Mouse (Mus musculus) v-Abl transformed pro-B cells (cell line): Measurements from ENCODE around the gene Xirp1.

Experiments used
- in situ Hi-C, 2 experiments: fragments of 400-800 bp; cut with MboI; formaldehyde crosslinking; loops; one replicate each; pipeline ENCODE4 v1.15.1; 2025; ENCODE audit not compliant: unreplicated experiment in 2 of 2

Xirp1 gene

DNA sequence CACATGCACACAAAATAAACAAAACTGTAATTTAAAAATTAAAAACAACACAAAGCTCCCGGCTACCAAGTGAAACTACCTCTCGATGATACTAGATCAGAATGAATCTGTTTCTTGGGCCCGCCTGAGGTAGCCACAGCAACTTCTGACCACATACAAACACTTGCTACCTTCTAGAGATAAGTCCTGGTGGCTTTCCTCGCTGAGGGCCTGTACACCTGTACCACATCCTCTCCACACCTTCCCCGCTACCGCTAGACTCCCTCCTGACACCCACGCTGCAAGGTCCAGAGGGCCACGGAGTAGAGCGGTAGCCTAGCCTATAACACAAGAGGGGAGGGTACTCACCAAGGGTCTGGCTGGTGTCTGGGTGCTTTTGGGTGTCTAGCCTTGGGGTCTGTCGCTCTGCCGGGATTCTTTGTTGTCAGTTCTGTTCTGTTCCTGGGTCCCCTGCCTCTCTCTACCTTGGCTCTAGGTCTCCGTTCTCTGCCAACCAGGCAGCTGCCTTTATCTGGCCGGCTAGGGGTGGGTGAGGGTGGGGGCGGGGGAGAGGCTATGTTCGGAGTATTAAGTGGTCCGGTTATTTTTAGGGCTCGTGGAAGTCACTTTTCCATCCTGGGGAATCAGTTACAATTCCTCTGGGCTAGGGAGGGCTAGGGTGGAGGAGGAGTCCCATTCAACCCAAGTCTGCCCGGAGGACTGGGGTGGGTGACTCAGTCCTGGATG is at the start of gene Xirp1:
Gene Xirp1 (minus strand): TSS at position 513 of the 726 bp plus-strand sequence.
- in situ Hi-C loops, result loop anchor here (10.0 kb wide), 2 partner anchors 152 to 402 kb away; no protein-coding TSS in a partner anchor

GRCm38 (mm10) chr9:120073169-120073568 is 49.8 kb upstream of the Xirp1 start:
- in situ Hi-C loops, result loop anchor here (5.0 to 25.0 kb wide), 4 partner anchors 46 to 436 kb away; no protein-coding TSS in a partner anchor

- in situ Hi-C loops, result loop anchor here (5.0 to 25.0 kb wide), 4 partner anchors 44 to 434 kb away; no protein-coding TSS in a partner anchor
These were observed 47.9 kb upstream of the Xirp1 start for GRCm38 (mm10) chr9:120071251-120071650.

DNA sequence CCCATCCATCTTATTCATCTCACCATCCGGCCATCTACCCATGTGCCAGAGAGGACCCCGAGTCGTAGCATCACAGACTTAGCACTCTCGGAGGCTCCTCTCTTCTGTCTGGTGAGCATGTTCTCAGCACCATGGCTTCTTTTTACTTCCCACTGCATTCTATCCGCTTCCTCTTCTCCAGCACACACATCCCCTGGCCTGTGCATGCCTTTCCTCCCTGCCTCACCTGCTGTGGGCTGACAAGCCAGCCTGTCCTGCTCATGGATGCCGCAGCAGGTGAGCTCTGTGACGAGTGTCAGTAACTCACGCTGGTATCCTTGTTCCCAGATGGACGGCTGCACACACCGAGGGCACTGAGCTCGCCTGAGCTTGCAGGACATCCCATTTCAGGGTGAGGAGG is 46.4 kb upstream of the Xirp1 start, which contains the start of gene Cx3cr1:
Gene Cx3cr1 (minus strand): TSS at position 101 of the 400 bp plus-strand sequence.
- in situ Hi-C loops, result loop anchor here (5.0 to 25.0 kb wide), 4 partner anchors 42 to 432 kb away; no protein-coding TSS in a partner anchor

GRCm38 (mm10) chr9:120068047-120068446 is 44.6 kb upstream of the Xirp1 start:
- in situ Hi-C loops, result loop anchor here in 1 of 2 experiments (25.0 kb wide), 1 partner anchor 431 kb away; no protein-coding TSS in a partner anchor

GRCm38 (mm10) chr9:120067609-120068008 is 44.2 kb upstream of the Xirp1 start:
- in situ Hi-C loops, result loop anchor here in 1 of 2 experiments (25.0 kb wide), 1 partner anchor 430 kb away; no protein-coding TSS in a partner anchor

- in situ Hi-C loops, result loop anchor here in 1 of 2 experiments (25.0 kb wide), 1 partner anchor 427 kb away; no protein-coding TSS in a partner anchor
These were observed 40.9 kb upstream of the Xirp1 start for GRCm38 (mm10) chr9:120064317-120064716.

DNA sequence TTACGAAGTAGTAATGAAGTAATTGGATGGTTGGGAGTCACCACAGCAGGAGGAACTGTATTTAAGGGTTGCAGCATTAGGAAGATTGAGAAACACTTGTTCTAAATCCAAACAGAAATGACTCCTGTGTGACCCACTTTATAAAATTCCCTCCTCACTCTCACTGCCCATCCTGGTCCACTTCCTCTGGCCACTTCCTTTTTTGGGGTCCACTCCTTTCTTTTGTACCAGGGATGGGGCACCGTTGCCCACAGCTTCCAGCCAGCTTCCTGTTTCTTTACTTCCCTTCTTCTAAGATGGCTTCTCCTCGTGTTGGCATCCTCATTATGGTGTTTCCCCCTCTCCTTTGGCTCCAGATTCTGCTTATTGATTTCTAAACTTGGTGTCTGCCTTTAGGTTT is 35.3 kb upstream of the Xirp1 start:
- in situ Hi-C loops, result loop anchor here in 1 of 2 experiments (25.0 kb wide), 1 partner anchor 421 kb away; no protein-coding TSS in a partner anchor

GRCm38 (mm10) chr9:120056201-120056600 is 32.8 kb upstream of the Xirp1 start:
- in situ Hi-C loops, result loop anchor here in 1 of 2 experiments (25.0 kb wide), 1 partner anchor 419 kb away; no protein-coding TSS in a partner anchor

DNA sequence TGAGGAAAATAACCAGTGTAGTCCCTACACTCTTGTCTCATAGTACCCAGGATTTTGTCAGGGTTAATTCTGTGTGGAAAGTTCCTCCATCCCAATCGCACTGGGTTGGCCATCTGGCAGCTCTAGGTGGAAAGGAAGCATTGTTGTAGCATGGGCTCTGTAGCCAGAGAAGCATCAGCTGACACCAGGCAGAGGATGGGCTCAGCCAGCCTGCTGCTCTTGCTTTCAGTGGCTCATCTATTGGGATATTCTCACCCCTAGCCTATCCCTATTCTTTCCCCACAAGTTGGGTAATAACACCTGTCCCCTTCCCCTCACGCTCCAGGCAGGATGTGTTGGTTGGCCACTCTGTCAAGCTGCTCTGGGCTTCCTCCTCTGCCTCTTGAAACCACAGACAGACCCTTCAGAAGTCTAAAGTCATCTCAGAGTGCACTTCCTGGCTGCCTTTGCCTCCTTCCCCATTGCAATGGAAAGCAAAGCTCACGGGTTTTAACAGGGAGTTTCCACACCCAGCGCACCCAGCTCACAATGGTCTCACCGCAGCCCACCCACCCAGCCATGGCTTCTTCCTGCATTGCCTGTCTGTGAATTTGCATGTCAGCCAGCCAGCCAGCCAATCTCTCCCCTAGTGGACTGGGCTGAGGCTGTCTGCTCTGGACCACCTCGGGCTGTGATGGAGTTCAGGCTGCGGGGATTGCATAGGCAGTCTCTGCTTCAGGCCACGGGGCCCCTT is 31.3 kb upstream of the Xirp1 start:
- in situ Hi-C loops, result loop anchor here in 1 of 2 experiments (25.0 kb wide), 1 partner anchor 417 kb away; no protein-coding TSS in a partner anchor

- in situ Hi-C loops, result no loop called here
These were observed 26.0 kb upstream of the Xirp1 start for GRCm38 (mm10) chr9:120049407-120049806.

- in situ Hi-C loops, result no loop called here
These were observed 25.1 kb upstream of the Xirp1 start for GRCm38 (mm10) chr9:120048495-120048894.

DNA sequence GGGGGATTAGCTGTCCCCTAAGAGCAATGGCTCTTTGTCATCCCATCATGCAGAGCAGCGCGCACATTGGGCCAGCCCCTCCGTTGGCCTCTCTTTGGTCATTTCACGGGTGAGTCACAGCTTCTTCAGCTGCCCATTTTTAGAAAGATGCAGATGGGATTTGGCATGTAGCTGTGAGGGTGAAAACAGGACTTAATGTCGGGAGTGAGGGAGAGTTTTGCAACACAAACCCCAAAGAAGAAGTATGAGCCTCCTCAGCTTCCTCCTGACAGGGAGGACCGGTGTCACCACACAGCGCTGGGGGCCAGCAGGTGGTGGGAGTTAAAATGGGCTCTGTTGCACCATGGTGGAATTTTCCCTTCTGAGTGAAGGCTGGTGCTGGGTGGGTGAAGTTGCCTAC is 19.7 kb upstream of the Xirp1 start:
- in situ Hi-C loops, result no loop called here

DNA sequence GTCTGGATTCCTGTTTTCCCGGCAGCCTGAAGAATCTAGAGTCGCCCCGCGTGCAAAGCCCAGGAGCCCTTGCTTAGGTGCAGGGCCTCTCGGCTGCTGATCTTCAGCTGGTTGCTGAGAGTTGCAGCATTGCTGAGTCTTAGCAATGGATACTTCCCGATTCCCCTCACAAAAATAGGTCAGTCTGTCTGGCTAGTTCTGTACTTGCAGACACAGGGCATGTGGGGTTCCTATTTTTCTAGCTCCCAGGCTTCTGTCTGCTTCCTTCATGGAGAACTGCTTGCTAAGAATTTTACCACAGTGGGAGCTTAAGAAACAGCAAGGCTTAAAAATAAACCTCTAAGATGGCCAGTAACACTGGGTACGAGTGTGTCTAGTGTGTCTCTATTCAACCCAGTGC is 14.0 kb upstream of the Xirp1 start:
- in situ Hi-C loops, result no loop called here

- in situ Hi-C loops, result no loop called here
These were observed 11.0 kb upstream of the Xirp1 start for GRCm38 (mm10) chr9:120034375-120034774.

GRCm38 (mm10) chr9:120032710-120033109 is 9.3 kb upstream of the Xirp1 start:
- in situ Hi-C loops, result no loop called here

- in situ Hi-C loops, result no loop called here
These were observed 7.0 kb upstream of the Xirp1 start for GRCm38 (mm10) chr9:120030421-120030820.

DNA sequence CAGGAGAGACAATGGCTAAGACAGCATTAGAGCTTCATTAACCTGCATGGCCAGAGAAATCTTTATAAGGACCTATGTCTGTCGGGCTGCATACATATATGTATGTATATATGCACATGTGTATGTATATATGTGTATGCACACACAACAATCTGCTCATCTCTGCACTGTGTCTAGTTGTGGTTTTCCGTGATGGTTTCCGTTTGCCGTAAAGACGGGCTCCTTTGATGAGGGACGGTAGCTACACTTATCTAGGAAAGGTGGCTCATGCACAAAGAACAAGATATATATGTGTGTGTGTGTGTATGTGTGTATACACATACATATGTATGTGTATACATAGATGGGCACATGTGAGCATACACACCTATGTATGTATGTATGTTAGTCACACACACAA is 6.5 kb upstream of the Xirp1 start:
- in situ Hi-C loops, result loop anchor here (5.0 to 10.0 kb wide), 4 partner anchors 42 to 395 kb away; no protein-coding TSS in a partner anchor

DNA sequence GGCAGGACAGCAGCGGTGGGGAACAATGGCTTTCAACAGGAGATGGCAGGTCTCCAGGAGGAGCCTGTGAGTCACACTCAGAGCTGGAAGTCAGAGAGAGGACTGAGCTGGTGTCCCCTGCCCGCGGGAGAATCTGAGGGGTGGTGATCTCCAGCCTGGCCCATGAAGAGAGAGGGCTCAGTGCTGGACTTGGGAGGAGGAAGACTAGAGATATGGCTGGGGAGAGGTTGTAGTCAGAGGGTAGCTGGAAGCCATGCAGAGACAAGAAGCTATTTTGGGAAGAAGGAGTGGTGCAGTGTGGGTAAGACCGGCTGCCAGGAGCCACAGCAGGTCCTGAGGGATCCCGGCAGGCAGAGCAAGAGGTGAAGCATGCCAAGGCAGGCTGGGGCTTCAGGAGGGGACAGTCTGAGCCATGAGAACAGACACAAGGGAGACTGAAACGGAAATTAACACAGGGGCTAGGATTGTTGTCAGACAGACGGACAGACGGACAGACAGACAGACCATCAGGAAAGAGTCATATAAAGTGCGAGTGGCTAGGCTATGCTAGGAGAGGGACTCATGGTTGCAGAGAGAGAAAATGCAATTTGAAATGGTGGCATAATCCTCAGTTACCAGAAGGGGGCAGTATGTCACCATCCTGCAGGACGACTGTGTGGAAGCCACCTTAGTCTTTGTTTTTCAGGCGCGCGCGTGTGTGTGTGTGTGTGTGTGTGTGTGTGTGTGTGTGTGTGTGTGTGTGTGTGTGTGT is 4.2 kb upstream of the Xirp1 start:
- in situ Hi-C loops, result loop anchor here (5.0 to 10.0 kb wide), 4 partner anchors 45 to 397 kb away; no protein-coding TSS in a partner anchor

GRCm38 (mm10) chr9:120024625-120025024 is 1.2 kb upstream of the Xirp1 start:
- in situ Hi-C loops, result loop anchor here (5.0 to 10.0 kb wide), 4 partner anchors 48 to 400 kb away; no protein-coding TSS in a partner anchor
